Mouse (Mus musculus) cerebral cortex, adult 2 months (tissue): Measurements from ENCODE around the gene Herc1.

Source experiments
- WGBS: fragments of 180-500 bp; shearing (Covaris S2); methylation state at CpG from one replicate; pipeline ENCODE4 v1.1.7; 2018; 5-methylcytosine and 5-hydroxymethylcytosine counted together

Herc1 gene

DNA sequence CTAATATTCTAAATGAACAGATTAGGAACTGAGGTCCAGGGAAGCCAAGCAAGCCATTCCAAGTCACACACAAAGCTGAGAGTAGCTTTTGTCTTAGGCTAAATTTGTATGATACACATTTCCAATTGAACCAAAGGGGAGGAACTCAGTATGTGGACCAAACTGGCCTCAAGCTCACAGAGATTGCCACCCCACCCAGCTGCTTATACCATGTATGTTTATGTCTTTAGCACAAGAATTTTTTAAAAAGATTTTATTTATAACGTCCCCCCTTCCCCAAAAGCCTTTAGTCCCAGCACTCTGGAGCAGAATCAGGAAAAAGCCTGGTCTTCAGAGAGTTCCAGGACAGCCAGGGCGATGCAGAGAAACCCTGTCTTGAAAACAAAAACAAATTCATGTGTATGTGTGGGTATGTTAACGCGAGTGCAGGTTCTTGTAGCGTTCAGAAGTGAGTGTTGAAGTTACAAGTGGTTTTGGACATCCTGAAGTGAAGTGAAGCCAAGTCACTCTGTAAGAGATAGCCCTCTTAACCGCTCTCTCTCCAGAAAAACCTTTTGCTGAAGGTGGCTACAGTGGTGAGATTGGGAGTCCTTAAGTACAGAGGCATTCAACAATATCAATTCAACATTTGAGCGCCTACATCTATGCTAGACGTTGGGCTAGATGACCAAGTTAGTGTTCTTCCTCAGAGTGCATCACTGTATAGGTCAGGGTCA, 948 bp upstream of the Herc1 start:
- WGBS: 38% methylated on average over 8 of the region's 8 CpGs

- under 1% methylated on average over 32 of the region's 32 CpGs for WGBS
Observed at GRCm38 (mm10) chr9:66350788-66351430, 659 bp downstream of the Herc1 start.

DNA sequence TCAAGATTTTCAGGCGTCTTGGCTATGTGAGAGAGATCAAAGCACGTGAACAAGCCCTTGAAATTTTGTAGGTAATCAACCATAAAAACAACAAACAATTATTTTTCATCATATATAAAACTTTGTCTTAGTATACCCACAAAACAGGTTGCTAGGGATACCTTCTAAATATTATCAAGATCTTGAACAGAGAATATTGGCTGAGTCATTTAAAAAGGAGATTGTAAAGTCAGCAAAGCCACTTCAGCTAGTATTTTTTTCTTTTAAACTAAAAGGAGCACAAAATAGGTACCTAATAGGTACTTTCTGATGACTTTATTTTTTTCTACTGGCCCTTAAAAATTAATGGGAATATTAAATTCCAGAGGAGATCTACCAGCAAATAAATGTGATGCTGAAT, 2.5 kb downstream of the Herc1 start:
- 40% methylated on average over 2 of the region's 2 CpGs for WGBS

GRCm38 (mm10) chr9:66359135-66359534, 8.9 kb downstream of the Herc1 start:
- WGBS: 52% methylated on average over 4 of the region's 4 CpGs

GRCm38 (mm10) chr9:66360143-66360690, 10.0 kb downstream of the Herc1 start:
- WGBS: 34% methylated on average over 14 of the region's 14 CpGs

GRCm38 (mm10) chr9:66368890-66369433, 18.7 kb downstream of the Herc1 start:
- 63% methylated on average over 4 of the region's 4 CpGs for WGBS

GRCm38 (mm10) chr9:66370334-66370733, 20.1 kb downstream of the Herc1 start:
- WGBS: 54% methylated on average over 3 of the region's 3 CpGs

- WGBS: 38% methylated on average over 3 of the region's 3 CpGs
Observed at GRCm38 (mm10) chr9:66370847-66371246, 20.6 kb downstream of the Herc1 start.

GRCm38 (mm10) chr9:66373432-66373831, 23.2 kb downstream of the Herc1 start:
- WGBS: 95% methylated on average over 3 of the region's 3 CpGs

GRCm38 (mm10) chr9:66383417-66383816, 33.2 kb downstream of the Herc1 start:
- 71% methylated on average over 3 of the region's 3 CpGs for WGBS

- 100% methylated on average over 2 of the region's 2 CpGs for WGBS
Observed at GRCm38 (mm10) chr9:66390338-66390737, 40.1 kb downstream of the Herc1 start.

GRCm38 (mm10) chr9:66393304-66393703, 43.1 kb downstream of the Herc1 start:
- 89% methylated on average over 5 of the region's 5 CpGs for WGBS

GRCm38 (mm10) chr9:66440007-66440406, 89.8 kb downstream of the Herc1 start:
- 91% methylated on average over 8 of the region's 8 CpGs for whole genome bisulfite sequencing

DNA sequence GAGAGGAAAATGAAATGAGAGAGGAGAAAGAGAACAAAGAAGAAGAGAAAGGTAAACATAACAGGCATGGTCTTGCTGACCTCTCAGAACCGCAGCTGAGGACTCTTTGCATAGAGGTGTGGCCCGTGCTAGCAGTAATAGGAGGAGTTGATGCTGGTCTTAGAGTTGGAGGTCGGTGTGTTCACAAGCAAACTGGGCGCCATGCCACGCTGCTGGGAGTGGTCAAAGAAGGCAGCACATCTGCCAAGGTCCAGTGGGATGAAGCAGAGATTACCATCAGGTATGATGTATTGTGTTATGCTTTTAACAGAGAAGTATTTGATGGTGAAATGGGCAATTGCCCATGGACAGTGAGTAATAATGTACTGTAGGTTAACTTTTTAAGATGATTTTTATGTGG, 98.0 kb downstream of the Herc1 start:
- WGBS: 85% methylated on average over 5 of the region's 5 CpGs

- 54% methylated on average over 4 of the region's 4 CpGs for WGBS
Observed at GRCm38 (mm10) chr9:66465087-66465486, 114.8 kb downstream of the Herc1 start.

- WGBS: 64% methylated on average over 2 of the region's 2 CpGs
Observed at GRCm38 (mm10) chr9:66477785-66478184, 127.5 kb downstream of the Herc1 start.

DNA sequence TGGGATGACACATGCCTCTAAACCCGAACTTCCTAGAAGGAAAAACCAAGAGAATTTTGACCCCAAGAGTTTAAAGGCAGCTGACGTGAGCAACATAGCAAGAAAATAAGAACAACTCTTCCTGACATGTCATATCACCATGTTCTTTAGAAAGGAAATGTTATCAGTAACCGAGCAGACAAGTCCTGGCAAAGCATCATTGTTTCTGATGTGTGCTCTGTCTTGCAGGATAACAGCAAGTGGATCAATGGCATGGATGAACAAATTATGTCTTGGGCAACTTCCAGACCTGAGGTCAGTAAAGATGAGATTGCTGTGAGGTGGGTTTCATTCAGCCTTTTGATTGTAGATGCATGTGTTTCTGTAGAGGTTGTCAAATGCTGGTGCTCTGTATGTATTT, 133.2 kb downstream of the Herc1 start:
- 90% methylated on average over 3 of the region's 3 CpGs for WGBS

GRCm38 (mm10) chr9:66492361-66492760, 142.1 kb downstream of the Herc1 start:
- WGBS: 89% methylated on average over 1 of the region's 1 CpGs

GRCm38 (mm10) chr9:66501248-66501647, 151.0 kb downstream of the Herc1 start:
- 65% methylated on average over 2 of the region's 2 CpGs for whole genome bisulfite sequencing

- WGBS: 87% methylated on average over 4 of the region's 4 CpGs
Observed at GRCm38 (mm10) chr9:66503879-66504411, 153.7 kb downstream of the Herc1 start.

- 52% methylated on average over 13 of the region's 13 CpGs for WGBS
Observed at GRCm38 (mm10) chr9:66504518-66504917, 154.3 kb downstream of the Herc1 start.

DNA sequence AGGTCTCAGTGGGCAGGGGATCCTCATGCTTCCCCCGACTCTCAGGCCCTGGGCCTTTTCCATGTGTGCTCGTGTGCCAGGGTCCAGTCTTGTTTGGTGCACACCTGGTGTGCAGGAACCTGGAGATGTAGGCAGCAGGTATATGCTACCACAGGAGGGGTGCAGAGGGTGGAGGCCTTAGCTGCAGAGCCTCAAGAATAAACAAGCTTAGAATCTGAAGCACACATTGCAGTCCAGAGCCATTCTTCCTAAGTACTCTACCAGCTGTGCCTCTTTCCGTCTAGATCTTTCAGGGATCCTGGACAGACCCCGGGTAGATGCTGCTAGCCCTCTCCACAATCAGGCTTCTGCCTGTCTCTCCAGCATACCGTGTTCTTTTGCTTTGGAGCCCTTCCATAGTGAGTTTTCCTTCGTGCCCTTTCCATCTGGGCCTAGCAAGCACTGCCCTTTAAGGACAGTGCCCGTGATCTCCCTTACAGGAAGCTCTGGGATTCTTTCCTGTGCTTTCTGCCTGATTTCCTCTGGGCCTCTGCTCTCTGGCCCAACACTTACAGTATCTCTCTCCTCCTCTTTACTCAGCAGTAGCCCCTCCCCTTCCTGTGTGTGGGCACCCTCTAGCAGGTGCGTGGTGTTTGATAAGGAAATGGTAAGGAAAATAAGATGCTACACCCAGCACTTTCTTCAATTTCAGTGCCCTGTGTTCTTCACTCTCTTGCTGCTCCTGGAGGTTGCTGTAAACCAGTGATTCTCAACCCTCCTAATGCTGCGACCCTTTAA, 155.1 kb downstream of the Herc1 start:
- 30% methylated on average over 9 of the region's 9 CpGs for WGBS
